Mouse (Mus musculus) urinary bladder, adult 2 months (tissue): ENCODE measurements around the gene Hoxb2. TPM values are rescaled to one million over a fixed set of nuclear protein-coding genes. Genes with fewer than 3 reads are reported as not detected.

Source experiments
- DNase-seq: peaks from one replicate; pipeline ENCODE4 v3.0.0; 2022; ENCODE audit warnings: low spot score
- polyA plus RNA-seq: library from polyadenylated mRNA; depleted of rRNA; stranded (reverse); fragments of >200 nt; gene quantifications from 2 replicates; pipeline ENCODE4 v1.2.3, GENCODE M21; 2012

Hoxb2 gene
- polyA plus RNA-seq, 1 experiment: 18.1 TPM

DNA sequence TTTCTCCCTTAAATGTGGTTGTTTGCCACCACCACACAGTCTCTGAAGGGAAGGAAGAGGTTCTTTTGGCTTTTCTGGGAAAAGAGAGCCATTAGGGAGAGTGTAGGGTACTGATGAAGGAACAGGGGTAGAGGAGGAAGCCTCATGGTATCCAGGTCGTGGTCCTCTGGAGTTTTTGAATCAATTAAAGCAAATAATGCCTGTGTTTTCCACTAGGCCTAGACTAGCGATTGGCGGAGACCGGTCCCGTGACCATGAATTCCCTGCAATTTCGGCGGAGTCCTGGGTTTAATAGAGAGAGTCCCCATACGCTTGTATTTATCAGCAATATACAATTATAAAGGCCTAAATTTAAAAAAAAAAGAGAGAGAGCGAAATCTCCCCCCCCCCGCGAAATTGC is 987 bp downstream of the Hoxb2 start:
- DNase-seq: no peak

GRCm38 (mm10) chr11:96351831-96352230 is 1.5 kb downstream of the Hoxb2 start:
- DNase-seq: no peak

DNA sequence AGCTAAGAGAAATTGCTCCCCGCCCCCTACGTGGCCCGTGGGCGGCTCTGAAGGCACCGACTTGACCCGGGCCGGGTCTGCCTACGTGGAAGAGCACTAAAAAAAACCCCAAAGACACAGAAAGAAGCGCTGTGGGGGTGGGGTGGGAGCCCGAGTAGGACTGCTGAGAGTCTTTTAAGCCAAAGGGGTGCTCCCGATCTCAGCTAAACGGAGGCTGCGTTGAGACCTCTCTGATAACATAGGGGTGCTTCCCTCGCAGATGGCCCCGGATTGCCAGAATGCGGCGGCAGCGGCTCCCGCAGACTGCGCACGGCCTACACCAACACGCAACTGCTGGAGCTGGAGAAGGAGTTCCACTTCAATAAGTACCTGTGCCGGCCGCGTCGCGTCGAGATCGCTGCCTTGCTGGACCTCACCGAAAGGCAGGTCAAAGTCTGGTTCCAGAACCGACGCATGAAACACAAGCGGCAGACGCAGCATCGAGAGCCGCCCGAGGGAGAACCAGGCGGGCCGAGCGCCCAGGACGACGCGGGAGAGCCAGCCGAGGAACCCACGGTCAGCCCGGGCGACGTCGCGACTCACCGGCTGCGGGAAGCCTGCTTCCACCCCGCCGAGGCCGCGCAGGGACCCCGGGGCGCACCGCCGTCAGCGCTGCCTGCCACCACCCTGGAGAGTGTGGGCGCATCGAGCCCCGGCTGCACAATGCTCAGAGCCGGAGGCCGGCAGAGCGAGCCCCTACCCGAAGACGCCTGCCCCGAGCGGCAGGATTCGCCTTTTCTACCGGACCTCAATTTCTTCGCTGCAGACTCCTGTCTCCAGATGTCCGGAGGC is 2.6 kb downstream of the Hoxb2 start:
- DNase-seq: peak; percentile 59

DNA sequence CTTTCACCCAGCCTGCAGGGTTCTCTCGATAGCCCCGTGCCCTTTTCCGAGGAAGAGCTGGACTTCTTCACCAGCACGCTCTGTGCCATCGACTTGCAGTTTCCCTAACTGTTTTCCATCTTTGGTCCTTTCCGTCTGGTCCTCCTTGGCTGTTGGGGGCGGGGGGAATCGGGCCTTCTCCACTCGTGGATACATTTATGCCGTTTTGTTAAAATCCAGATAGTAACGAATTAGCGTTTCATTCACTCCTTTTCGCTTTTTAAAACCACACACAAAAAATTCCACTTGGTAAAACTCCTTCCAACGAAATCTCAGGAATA is 3.2 kb downstream of the Hoxb2 start:
- no peak for DNase-seq

- DNase-seq: peak; percentile 26
Measured at GRCm38 (mm10) chr11:96353939-96354338, 3.6 kb downstream of the Hoxb2 start.

GRCm38 (mm10) chr11:96354376-96354775 is 4.1 kb downstream of the Hoxb2 start:
- DNase-seq: peak; percentile 52

GRCm38 (mm10) chr11:96354801-96355311 is 4.5 kb downstream of the Hoxb2 start:
- no peak for DNase-seq

DNA sequence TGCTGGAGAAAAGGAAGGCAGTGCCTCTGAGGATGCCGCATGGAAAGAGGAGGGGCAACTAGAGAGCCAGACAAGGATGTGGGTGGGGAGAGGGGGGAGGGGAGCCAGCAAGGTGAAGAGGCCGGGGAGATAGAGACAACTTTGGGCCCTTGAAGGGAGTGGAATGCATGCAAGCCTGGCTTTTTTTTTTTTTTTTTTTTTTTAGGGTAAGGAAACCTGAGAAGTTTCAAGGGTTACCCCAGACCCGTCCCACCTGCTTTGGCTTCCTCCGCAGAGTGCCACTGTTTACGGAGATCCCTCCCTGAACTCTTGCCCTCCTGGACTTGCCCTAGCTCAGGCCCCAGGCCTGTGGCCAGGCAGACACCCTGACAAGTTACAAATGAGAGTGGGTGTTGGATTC is 13.5 kb downstream of the Hoxb2 start:
- no peak for DNase-seq

GRCm38 (mm10) chr11:96365441-96366091 is 15.2 kb downstream of the Hoxb2 start, which contains the start of gene Hoxb1:
TSS of gene Hoxb1 (plus strand) at chr11:96365752.
- no peak for DNase-seq

DNA sequence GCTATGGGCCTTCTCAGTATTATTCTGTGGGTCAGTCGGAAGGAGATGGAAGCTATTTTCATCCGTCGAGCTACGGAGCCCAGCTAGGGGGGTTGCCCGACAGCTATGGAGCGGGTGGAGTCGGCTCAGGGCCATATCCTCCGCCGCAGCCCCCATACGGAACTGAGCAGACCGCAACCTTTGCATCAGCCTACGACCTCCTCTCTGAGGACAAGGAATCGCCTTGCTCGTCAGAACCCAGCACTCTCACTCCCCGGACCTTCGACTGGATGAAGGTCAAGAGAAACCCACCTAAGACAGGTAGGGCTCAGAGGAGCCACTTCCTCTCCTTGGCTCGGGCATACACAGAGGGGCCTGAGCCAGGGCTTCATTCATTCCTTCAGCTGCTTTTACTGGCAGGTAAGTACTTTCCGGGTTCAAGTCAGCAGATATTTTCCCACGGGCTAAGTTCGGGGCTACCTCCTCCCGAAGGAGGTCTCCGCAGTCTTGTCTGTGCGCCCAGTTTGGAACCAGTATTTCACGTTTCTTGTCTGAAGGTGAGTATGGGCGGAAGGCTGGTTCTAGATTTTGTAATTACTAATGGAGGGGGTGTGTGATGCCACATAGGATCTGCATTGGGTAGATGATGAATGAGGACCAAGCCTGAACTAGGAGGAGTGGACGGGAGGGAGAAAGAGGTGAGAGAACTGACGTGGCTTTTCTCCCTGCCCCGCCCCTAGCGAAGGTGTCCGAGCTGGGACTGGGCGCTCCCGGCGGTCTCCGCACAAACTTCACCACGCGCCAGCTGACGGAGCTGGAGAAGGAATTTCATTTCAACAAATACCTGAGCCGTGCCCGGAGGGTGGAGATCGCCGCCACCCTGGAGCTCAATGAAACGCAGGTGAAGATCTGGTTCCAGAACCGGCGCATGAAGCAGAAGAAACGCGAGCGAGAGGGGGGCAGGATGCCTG is 16.0 kb downstream of the Hoxb2 start:
- DNase-seq: peak; percentile 40

GRCm38 (mm10) chr11:96367141-96367540 is 16.8 kb downstream of the Hoxb2 start:
- no peak for DNase-seq

- no peak for DNase-seq
Measured at GRCm38 (mm10) chr11:96368686-96369085, 18.4 kb downstream of the Hoxb2 start.

- no peak for DNase-seq
Measured at GRCm38 (mm10) chr11:96369140-96369539, 18.8 kb downstream of the Hoxb2 start.

DNA sequence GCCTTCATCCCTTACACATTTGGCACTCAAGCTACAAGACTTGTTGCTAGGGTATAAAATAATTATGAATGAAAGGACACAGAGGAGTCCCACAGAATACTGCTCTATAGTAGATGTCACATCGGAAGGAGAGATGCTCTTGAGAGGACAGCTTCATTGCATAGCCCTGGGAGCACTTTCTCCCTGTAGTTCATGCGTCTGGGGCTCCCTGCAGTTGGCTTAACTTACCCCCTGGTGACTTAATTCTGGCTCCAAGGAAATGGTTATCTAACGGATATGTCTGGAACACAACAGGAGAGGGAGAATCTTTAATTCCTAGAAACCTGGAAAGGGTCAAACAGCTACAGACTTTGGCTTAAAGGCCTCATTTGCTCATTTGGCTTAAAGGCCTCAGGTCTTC is 21.4 kb downstream of the Hoxb2 start:
- no peak for DNase-seq

DNA sequence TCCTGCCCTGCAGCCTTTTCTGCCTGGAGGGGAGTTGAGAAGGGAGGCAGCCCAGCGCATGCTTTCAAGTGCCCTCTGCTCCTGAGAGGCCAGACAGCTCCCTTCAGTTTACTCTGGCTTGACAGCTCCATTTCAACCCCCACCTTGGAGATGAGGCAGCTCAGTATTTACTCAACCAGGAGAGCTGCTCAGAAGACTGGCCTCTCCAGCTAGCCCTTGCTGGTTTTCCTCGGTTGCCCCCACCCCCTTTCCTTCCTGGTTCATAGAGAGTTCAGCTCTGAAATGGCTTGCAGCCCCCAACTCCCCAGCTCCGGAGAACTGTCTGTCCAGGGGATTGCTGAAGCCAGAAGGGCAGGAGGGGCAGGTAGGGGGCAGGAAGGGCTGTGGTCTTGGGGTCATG is 22.2 kb downstream of the Hoxb2 start:
- DNase-seq: no peak

DNA sequence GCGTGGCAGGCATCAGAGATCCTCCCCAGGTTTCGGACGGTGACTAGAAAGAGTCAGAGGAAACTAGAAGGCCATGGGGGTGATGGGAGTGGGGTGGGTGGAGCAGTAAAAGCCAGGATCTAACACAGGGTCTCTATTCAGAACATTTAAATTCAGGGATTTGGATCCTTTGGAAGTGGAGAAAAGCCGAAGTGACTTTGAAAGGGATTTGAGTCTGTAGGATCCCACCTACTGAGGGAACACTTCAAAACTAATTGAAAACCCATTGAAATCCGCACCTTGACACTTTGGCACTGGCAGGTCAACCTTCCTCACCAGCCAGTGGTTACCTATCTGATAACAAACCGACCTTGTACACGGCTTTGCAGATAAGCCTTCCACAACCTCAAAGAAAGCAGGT is 24.5 kb downstream of the Hoxb2 start:
- DNase-seq: no peak

DNA sequence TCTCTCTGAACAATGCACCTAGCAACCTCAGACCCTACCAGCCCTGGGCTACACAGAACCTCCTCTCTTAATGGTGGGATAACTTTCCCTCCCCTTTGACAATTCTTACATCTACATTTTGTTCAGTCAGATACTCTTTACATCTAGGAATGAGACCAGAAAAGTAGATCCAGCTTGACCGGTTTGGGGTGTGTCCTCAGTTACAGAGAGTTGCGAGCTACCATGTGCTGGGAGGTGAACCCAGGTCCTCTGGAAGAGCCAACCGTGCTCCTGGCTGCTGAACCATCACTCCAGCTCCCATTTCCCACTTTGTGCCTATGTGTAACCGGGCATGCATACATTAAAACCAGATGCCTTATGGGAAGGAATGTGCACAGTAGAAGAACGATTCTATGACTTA is 33.1 kb downstream of the Hoxb2 start:
- DNase-seq: no peak

- DNase-seq: no peak
Measured at GRCm38 (mm10) chr11:96387635-96388034, 37.3 kb downstream of the Hoxb2 start.

GRCm38 (mm10) chr11:96396772-96397626 is 46.7 kb downstream of the Hoxb2 start:
- DNase-seq: no peak

DNA sequence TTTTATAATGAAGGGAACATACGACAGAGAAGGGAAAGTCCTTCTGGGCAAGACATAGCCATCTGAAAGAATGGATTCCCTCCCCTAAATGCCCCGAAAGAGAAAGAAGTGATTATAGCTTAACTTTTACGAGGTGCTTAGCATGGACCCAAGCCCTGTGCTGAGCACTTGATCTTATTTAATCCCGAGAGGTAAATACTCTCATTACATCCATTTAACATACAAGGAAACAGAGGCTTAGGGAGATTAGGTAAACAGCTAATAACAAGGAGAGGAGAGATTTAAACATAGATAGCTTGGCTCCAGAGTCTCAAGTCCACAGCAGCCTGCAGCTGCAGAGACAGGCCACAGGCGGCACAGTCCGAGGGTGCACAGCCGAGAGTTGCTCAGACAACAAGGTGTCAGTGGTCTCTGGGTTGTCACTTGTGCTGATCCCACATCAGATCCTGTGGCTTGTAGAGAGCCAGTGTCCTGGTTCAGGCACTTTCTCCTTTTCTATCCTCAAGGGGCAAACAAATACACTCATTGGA is 47.5 kb downstream of the Hoxb2 start:
- no peak for DNase-seq

GRCm38 (mm10) chr11:96399923-96400322 is 49.6 kb downstream of the Hoxb2 start:
- DNase-seq: no peak
